Mouse (Mus musculus): ENCODE measurements at regions not wholly inside any gene's neighbourhood (a gene's known extent, or its start where the extent isn't known, plus 50 kb on each side); places are given as distances from the start of the nearest gene placed in this dataset.

DNA sequence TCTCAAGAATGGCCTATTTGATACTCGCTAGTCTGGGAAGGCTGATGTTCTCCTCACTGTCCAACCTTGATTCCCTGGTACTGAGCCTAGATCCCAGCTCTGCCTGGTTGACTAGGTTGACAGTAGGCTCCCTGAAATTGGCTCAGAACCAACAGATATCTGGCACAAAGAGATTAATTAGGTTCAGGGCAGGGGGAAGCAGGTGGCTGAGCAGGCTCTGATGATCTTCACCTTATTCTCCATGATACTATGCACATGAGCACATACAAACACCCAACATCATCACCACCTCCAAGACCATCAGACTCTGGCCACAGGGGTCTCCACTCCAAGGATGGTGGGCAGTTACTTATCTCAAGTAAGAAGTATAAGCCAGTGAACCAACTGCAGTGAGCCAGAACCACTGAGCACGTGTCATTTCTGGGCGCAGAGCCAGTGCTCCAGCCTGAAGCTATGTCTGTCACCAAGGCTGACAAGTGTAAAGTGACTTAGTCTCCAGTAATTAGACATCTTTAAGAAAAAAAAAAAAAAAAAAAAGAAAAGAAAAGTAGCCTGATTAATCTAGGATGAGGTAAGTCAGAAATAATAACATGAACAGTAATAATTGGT is 86.4 kb downstream of the Cxcl12 start:
- H3K27me3 ChIP-seq (ENCODE audit: control insufficient read depth, insufficient read depth, low read length): no peaks in the 10 kb centered on the region
- H3K4me1 ChIP-seq (ENCODE audit: control insufficient read depth, insufficient read depth, low read length): peaks cover 4% of the 10 kb centered on the region; the same call in 1 of the 2 replicates
- H3K4me3 ChIP-seq (replicated peaks; ENCODE audit: low read length): no peak overlapping the region
- no peak for ATAC-seq (ENCODE audit: low FRiP score, low read depth)
- no peak for TF ChIP-seq POLR2A (IDR thresholded peaks at IDR 0.05; ENCODE audit: borderline replicate concordance, extremely low read depth, insufficient read depth, insufficient read length)
- H3K9ac ChIP-seq (ENCODE audit: low read depth, low read length, severe bottlenecking): no peak overlapping the region
- no peak overlapping the region for H3K27ac ChIP-seq (replicated peaks; ENCODE audit: low read depth, low read length)
- no peak overlapping the region for H3K4me2 ChIP-seq (replicated peaks; ENCODE audit: low read depth, low read length, severe bottlenecking)
- peak; percentile 44 for DNase-seq (ENCODE audit: low spot score)
- H3K36me3 ChIP-seq (ENCODE audit: control insufficient read depth, insufficient read depth, low read length): no peaks in the 10 kb centered on the region
- WGBS: 60% methylated on average over 3 of the region's 3 CpGs
- no peaks in the 10 kb centered on the region for H3K9me3 ChIP-seq (ENCODE audit: control insufficient read depth, low read length)

GRCm38 (mm10) chr6:117255399-117256098 is 87.2 kb downstream of the Cxcl12 start:
- Histone ChIP-seq H3K9me3 (ENCODE audit: control insufficient read depth, low read length) (no peaks in the 10 kb centered on the region), H3K4me1 (ENCODE audit: control insufficient read depth, insufficient read depth, low read length) (peaks cover 4% of the 10 kb centered on the region; the same call in 1 of the 2 replicates), H3K4me3 (replicated peaks; ENCODE audit: low read length) (no peak overlapping the region), H3K27ac (replicated peaks; ENCODE audit: low read depth, low read length) (no peak overlapping the region), H3K9ac (ENCODE audit: low read depth, low read length, severe bottlenecking) (no peak overlapping the region), H3K4me2 (replicated peaks; ENCODE audit: low read depth, low read length, severe bottlenecking) (no peak overlapping the region), H3K27me3 (ENCODE audit: control insufficient read depth, insufficient read depth, low read length) (no peaks in the 10 kb centered on the region), H3K36me3 (ENCODE audit: control insufficient read depth, insufficient read depth, low read length) (no peaks in the 10 kb centered on the region)
- ATAC-seq (ENCODE audit: low FRiP score, low read depth): no peak
- no peak for DNase-seq (ENCODE audit: low spot score)
- WGBS: 72% methylated on average over 3 of the region's 3 CpGs
- TF ChIP-seq POLR2A (IDR thresholded peaks at IDR 0.05; ENCODE audit: borderline replicate concordance, extremely low read depth, insufficient read depth, insufficient read length): no peak

DNA sequence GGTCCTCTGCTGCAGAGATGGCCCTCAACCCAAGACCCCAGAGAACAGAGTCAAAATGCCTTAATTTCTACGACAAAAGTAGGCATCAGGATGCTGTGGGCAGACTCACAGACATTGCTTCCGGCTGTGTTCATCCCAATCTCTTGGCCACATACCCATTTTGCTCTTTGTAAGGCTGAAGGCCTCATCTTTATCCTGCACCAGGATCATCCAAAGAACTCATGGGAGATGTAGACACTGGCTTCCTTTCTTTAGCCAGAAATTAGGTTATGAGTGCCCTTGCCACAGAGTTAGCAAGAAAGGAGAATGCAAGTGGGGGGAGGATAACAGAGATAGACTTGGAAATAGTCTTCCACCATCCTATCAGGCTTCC is 87.8 kb downstream of the Cxcl12 start:
- no peak for TF ChIP-seq POLR2A (IDR thresholded peaks at IDR 0.05; ENCODE audit: borderline replicate concordance, extremely low read depth, insufficient read depth, insufficient read length)
- H3K4me2 ChIP-seq (replicated peaks; ENCODE audit: low read depth, low read length, severe bottlenecking): no peak overlapping the region
- H3K9me3 ChIP-seq (ENCODE audit: control insufficient read depth, low read length): no peaks in the 10 kb centered on the region
- peaks cover 4% of the 10 kb centered on the region; the same call in 1 of the 2 replicates for H3K4me1 ChIP-seq (ENCODE audit: control insufficient read depth, insufficient read depth, low read length)
- ATAC-seq (ENCODE audit: low FRiP score, low read depth): no peak
- no peaks in the 10 kb centered on the region for H3K36me3 ChIP-seq (ENCODE audit: control insufficient read depth, insufficient read depth, low read length)
- no peak for DNase-seq (ENCODE audit: low spot score)
- H3K9ac ChIP-seq (ENCODE audit: low read depth, low read length, severe bottlenecking): no peak overlapping the region
- H3K27me3 ChIP-seq (ENCODE audit: control insufficient read depth, insufficient read depth, low read length): no peaks in the 10 kb centered on the region
- H3K4me3 ChIP-seq (replicated peaks; ENCODE audit: low read length): no peak overlapping the region
- no peak overlapping the region for H3K27ac ChIP-seq (replicated peaks; ENCODE audit: low read depth, low read length)
- WGBS: 86% methylated on average over 2 of the region's 2 CpGs

- Histone ChIP-seq H3K27ac (replicated peaks; ENCODE audit: low read depth, low read length) (no peak overlapping the region), H3K27me3 (ENCODE audit: control insufficient read depth, insufficient read depth, low read length) (no peaks in the 10 kb centered on the region), H3K4me2 (replicated peaks; ENCODE audit: low read depth, low read length, severe bottlenecking) (no peak overlapping the region), H3K4me3 (replicated peaks; ENCODE audit: low read length) (no peak overlapping the region), H3K9ac (ENCODE audit: low read depth, low read length, severe bottlenecking) (no peak overlapping the region), H3K9me3 (ENCODE audit: control insufficient read depth, low read length) (no peaks in the 10 kb centered on the region), H3K36me3 (ENCODE audit: control insufficient read depth, insufficient read depth, low read length) (no peaks in the 10 kb centered on the region), H3K4me1 (ENCODE audit: control insufficient read depth, insufficient read depth, low read length) (peaks cover 4% of the 10 kb centered on the region; the same call in 1 of the 2 replicates)
- TF ChIP-seq POLR2A (IDR thresholded peaks at IDR 0.05; ENCODE audit: borderline replicate concordance, extremely low read depth, insufficient read depth, insufficient read length): no peak
- 84% methylated on average over 4 of the region's 4 CpGs for WGBS
- ATAC-seq (ENCODE audit: low FRiP score, low read depth) (no peak), DNase-seq (ENCODE audit: low spot score) (no peak)
Observed at GRCm38 (mm10) chr6:117257591-117257990, 89.3 kb downstream of the Cxcl12 start.

DNA sequence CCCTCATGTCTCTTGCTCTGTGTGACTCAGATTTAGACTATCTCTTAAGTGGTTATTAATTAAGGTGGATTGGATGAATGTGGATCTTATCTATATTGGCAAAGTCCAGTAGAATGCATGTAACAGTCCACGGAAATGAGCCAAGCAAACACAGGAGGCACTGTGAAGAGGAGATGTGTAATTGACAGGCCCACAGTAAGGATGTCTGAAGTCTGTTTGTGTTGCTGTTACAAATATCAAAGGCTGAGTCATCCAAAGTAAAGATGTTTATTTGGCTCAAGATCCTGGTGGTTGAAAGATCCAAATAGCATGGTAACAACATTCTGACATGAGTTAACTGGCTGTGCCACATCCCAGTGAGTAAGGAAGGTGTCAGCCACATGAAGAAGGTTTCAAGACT is 99.6 kb downstream of the Cxcl12 start:
- Histone ChIP-seq H3K27me3 (ENCODE audit: control insufficient read depth, insufficient read depth, low read length) (no peaks in the 10 kb centered on the region), H3K4me2 (replicated peaks; ENCODE audit: low read depth, low read length, severe bottlenecking) (no peak overlapping the region), H3K36me3 (ENCODE audit: control insufficient read depth, insufficient read depth, low read length) (no peaks in the 10 kb centered on the region), H3K9me3 (ENCODE audit: control insufficient read depth, low read length) (no peaks in the 10 kb centered on the region), H3K4me1 (ENCODE audit: control insufficient read depth, insufficient read depth, low read length) (peaks cover 17% of the 10 kb centered on the region), H3K9ac (ENCODE audit: low read depth, low read length, severe bottlenecking) (no peak overlapping the region), H3K4me3 (replicated peaks; ENCODE audit: low read length) (no peak overlapping the region), H3K27ac (replicated peaks; ENCODE audit: low read depth, low read length) (no peak overlapping the region)
- no peak for TF ChIP-seq POLR2A (IDR thresholded peaks at IDR 0.05; ENCODE audit: borderline replicate concordance, extremely low read depth, insufficient read depth, insufficient read length)
- ATAC-seq (ENCODE audit: low FRiP score, low read depth) (no peak), DNase-seq (ENCODE audit: low spot score) (no peak)
- 78% methylated on average over 1 of the region's 1 CpGs for whole genome bisulfite sequencing

Data from limb, embryonic 14.5 days (tissue).